Mouse (Mus musculus): ENCODE measurements at regions not wholly inside any gene's neighbourhood (a gene's known extent, or its start where the extent isn't known, plus 50 kb on each side); places are given as distances from the start of the nearest gene placed in this dataset.

DNA sequence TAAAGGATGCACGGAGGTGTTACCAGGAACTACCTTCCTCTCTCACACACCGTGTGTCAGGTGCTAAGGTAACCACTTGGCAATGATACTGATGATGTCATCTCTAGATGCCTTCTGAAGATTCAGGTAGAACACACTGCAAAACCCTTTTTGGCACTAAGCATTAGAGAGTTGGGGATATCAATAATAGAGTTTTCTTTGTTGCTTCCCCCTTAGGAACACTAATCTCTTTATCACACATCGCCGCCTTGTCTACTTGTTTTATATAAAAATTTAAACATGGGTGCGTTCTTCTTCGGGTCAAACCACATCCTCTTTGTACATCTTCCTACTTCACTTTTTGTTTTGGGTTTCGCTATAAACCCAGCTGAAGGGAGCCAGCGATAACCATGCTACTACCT is 346.4 kb downstream of the Cog6 start:
- no peak for ATAC-seq (replicated peaks; ENCODE audit: insufficient number of reproducible peaks, low FRiP score, low TSS enrichment, poor library complexity, severe bottlenecking)

DNA sequence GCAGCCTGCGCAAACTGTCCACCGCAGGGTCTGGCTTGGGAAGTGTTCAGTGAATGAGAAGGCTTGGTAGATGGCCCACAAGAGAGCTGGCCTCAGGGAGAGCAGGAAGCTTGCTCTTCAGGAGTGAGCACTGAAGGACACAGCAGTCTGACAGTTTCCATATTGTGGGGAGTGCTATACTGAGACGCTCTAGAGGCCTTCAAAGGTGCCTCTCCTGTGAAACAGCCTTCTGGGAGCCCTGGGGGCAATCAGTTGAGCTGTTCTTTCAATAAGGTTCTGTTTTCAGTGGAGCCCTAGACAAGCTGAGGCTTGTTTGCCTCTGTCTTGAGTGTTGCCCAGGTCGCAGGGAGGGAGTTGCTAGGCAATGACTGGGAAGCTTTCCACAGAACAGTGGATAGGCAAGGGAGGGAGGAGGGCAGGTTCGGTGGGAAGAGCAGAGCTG is 353.9 kb downstream of the Cog6 start:
- no peak for ATAC-seq (replicated peaks; ENCODE audit: insufficient number of reproducible peaks, low FRiP score, low TSS enrichment, poor library complexity, severe bottlenecking)

DNA sequence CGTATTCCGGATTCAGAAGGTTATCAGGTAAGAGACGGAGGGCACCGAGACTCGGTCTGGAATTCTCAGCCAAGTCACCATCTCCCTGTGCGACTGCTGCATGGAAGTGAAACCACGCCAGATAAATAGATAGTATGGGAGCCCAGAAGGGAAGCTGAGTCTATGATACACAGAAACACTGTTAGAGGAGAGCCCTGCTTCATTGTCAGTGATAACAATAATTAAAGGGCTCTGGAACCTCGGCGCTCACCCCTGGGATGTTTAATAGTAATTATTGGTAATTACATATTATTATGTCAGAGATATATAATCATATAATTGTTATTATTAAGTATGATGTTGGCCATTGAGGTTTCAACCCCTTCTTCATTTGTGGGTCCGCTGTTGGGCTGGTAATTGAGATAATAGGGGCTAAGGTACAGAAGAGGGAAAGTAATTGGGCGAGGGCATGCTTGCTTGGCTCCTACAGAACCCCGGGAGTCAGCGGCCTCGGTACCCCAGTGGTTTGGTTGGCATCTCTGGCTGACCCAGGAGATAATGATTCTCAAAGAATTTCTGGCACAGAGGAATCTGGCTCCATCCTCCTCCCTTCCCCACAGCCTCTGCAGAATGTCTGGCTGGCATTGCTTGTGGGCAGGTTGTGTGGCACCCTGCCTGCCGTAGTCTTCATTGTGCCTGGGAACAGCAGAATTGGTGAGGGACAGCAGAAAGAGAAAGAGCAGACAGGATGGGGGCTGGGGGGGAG is 354.7 kb downstream of the Cog6 start:
- ATAC-seq (replicated peaks; ENCODE audit: insufficient number of reproducible peaks, low FRiP score, low TSS enrichment, poor library complexity, severe bottlenecking): no peak

DNA sequence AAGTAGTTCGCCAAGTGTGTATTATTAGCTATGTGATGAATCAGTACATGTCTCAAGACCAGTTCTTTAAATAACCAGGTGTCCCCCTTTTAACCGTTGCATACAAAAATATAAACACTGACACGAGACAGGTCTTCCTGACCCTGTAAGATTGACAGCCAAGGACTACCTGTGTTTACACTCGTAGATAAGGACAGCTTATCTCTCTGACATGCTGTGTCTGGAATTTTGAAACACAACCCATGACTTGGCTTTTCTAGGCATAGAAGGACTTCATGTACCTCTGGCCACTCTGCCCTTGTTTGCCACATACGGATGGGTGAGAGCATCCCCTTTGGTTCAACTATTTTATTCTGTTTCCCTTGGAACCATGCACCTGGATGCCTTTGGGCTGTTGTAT is 364.0 kb downstream of the Cog6 start:
- no peak for ATAC-seq (replicated peaks; ENCODE audit: insufficient number of reproducible peaks, low FRiP score, low TSS enrichment, poor library complexity, severe bottlenecking)

DNA sequence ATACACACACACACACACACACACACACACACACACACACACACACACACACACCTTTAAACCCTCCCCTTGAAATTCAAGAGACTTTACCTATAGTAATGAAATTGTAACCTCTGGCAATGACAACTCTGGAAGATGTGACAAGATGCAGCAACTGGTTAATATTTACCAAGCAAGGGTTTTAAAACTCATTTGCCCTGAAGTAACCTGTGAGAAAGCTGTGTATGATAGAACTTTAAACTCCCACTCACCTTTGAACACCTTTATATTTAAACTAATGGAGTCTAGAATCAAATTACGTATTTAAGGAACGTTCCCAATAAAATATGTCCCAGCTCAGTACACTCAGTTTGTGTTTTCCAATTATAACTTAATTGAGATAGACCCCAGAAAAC is 364.6 kb downstream of the Cog6 start:
- ATAC-seq (replicated peaks; ENCODE audit: insufficient number of reproducible peaks, low FRiP score, low TSS enrichment, poor library complexity, severe bottlenecking): no peak

DNA sequence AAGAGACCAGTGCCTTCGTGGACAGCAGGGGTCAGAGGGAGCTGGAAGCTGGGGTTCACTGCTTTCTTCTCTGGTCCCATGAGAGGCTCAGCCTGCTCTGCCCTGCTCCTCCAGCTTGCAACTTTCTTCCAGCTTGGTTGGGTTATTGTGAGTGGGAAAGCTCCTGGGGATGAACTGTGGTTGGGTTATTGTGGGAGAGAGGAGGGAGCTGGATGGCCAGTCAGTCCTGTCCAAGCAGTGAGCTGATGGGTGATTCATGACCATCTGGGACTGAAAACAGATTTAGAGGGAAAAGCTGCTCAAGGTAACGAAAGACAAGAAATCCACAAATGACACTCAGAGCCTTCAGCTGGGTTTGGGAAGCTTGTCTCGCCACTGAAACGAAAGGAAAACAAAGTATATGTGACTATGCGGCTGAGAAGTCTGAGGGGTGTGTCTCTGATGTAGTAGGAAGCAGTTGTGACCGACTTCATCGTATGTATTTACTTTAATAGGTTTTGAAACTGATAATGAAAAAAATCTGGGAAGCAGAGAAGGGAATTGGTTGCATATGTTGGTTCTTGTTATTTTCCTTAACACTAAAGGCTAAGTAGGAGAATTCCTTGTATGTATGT is 365.1 kb downstream of the Cog6 start:
- no peak for ATAC-seq (replicated peaks; ENCODE audit: insufficient number of reproducible peaks, low FRiP score, low TSS enrichment, poor library complexity, severe bottlenecking)

DNA sequence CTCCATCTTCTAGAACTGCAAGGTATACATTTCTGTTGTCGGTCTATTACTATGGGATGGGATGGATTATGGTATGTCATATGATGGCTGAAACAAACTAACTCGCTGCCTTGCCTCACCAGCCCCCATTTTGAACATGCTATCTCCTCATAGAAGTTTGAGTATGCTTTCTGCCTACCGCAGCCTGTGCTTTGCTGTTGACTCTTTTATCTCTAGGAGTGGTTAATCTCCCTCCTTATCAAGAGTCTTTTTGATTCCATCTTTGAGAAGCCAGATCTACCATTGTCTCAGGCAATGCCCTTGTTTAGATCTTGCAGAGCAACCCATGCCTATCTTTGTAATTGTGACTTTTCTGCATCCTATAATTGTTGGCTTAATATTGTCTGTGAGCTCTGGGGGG is 367.0 kb downstream of the Cog6 start:
- ATAC-seq (replicated peaks; ENCODE audit: insufficient number of reproducible peaks, low FRiP score, low TSS enrichment, poor library complexity, severe bottlenecking): no peak

DNA sequence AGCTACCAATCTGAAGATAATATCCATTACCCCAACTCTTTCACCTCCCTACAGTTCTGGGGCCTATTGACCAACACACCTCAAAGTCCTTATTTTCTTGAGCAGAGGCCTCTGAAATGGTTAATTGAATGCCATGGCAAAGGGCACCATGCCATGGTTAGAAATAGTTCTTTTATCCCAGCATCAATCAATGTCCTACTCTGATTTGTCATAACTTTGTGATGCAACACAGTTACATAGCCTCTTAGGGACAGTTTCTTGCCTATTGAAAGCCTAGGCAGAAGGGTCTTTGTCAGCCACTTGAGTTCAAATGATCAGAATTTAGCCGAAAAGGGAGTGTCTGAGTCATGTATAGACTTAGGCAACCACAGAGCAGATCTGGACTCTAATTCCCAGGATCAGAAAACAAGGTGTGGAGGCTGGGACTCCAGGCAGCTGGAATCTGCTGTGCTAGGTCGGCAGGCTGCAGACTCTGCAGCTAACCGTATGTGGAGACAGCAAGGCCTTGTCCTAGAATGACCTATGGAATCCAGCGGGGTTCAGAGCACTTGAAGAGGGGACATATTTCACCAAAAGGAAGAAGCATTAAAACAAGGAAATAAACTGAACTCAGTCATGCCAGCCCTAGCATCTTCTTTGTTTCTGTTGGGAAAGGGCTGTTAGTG is 368.1 kb downstream of the Cog6 start:
- ATAC-seq (replicated peaks; ENCODE audit: insufficient number of reproducible peaks, low FRiP score, low TSS enrichment, poor library complexity, severe bottlenecking): no peak

DNA sequence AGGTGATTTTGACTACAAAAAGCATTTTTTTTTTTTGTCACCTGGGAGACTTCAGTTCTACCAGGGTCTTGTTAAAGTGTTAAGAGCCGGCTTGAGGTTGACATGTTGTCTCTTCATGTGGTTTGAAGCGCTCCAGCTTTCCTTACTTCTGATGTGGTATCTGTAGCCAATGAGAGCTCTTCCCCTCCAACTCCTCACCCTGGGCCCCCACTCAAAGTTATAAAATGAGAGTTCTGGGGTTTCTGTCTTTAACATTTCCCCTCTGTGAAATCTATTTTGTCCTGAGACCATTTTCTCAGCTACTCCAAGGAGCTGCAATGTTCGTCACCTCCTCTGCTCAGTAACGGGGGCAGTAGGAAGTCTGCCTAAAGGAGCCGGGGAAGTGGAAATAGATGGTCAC is 369.1 kb downstream of the Cog6 start:
- ATAC-seq (replicated peaks; ENCODE audit: insufficient number of reproducible peaks, low FRiP score, low TSS enrichment, poor library complexity, severe bottlenecking): no peak

DNA sequence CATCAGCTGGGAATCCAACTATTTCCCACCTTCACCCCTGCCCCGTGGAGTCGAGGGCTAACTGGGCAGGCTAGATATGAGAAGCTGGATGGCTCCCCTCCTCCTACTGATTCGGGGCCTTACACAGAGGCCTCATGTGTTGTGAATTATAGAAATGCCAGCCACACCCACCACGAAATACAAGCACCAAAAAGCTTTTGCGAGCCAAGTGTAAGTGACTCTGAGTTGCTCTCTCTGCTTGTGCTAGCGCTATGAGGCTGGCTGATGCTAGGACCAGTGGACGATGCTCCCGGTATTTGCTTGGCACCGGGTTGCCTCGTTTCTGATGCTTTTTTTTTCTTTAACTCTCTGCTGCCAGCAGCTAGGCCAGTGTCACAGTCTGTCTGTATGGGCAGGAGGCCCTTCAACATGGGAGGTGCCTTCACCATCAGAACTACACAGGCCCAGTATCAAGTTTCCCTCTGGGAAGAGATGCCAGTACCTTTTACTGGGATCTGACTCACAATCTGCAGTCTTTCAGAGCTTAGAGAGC is 369.8 kb downstream of the Cog6 start:
- no peak for ATAC-seq (replicated peaks; ENCODE audit: insufficient number of reproducible peaks, low FRiP score, low TSS enrichment, poor library complexity, severe bottlenecking)

DNA sequence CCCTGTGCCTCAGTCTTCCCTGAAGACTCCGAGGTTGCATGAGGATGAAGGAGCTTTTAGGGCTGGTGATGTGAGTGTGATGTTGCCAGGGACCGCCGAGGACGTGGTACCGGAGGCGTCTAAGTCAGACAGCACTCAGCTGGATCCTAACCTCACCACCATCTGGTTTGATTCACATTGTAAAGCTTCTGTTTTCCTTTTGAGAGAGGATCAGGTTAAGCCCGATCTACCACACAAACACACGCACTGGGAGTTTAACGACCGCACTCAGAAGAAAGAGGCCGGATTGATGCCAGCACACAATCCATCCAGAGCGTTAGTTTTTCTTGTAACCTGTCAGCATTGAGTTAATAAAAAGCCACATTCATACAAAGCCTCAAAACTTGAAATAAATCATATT is 371.9 kb downstream of the Cog6 start:
- ATAC-seq (replicated peaks; ENCODE audit: insufficient number of reproducible peaks, low FRiP score, low TSS enrichment, poor library complexity, severe bottlenecking): no peak

DNA sequence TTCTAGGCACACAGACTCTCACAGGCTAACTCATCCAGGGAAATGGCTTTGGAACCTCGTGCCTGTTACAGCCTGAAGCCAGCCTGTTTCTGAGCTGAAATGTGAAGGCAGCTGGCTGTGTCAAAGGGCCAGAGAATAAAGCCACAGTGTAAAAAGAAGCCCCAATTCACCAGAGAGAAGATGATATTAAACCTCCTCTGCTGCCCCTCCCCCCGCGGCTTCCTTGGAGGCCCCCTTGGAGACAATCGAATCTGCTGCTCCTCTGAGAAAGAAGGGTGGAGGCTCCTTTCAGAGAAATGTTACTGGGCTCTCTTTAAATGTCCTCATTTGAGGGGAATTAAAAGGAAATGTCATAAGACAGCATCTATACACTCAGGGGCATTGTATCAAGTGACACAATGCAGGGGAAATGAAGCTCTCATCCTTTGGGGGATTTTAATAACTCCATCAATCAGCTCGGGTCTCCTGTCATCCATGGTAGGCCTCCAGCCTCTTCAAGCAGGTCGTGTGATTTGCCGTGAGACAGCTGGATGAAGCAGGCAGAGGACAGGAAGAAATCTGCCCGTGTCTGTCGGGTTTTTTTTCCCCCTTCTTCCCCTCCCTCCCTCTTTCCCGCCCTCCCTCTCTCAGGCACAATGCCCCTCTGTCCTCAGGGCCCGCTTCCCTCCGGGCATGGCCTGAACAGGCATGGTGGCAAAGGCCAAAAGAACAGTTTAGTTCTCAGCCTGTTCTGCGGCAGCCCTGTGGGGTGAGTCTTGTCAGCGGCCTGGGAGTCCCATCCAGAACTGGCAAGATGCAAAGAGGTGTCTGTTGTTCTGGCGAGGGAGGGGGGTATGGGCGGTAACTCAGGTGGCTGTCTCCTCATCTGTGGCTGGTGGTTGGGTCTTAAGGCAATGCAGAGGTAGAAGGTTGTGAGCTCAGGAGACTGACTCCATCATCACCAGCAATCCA is 372.6 kb downstream of the Cog6 start:
- ATAC-seq (replicated peaks; ENCODE audit: insufficient number of reproducible peaks, low FRiP score, low TSS enrichment, poor library complexity, severe bottlenecking): no peak

DNA sequence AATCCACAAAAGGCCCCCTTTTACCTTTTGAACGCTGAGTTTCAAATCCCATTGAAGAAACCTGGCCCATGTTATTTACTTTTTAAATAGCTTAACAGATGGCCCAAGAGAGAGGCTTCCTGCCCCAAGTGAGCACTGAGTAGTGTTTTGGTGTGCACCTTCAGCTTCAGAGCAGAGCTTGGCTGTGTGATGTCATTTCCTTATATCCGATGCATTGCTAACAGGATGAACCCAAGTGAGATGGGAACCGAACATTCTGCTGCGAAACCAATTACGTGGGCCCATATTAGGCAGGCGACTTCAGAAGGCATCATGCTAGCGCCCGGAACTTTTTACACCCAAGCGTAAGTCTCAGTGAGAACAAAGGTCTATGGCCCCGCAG is 373.2 kb downstream of the Cog6 start:
- ATAC-seq (replicated peaks; ENCODE audit: insufficient number of reproducible peaks, low FRiP score, low TSS enrichment, poor library complexity, severe bottlenecking): no peak

DNA sequence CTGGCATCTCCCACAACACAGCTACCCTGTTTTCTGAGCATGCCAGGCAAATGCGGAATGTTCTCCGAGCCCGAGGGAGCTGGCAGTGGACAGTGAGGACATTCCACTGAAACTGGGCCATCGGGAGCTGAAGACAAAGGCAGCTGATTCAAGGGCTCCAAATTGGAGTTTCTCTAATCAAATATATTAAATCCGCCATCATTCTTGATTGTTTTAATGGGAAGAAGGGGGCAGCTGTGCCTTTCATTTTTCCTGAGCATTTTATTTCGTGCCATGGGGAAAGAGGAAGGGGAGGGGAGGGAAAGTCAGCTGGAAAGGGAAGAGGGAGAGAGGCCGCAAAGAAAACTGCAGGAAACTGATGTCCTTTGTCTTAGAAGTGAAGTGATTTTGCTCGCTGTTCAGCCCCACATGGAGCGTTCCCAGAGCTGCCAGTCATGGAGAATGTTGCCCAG is 373.9 kb downstream of the Cog6 start:
- no peak for ATAC-seq (replicated peaks; ENCODE audit: insufficient number of reproducible peaks, low FRiP score, low TSS enrichment, poor library complexity, severe bottlenecking)

DNA sequence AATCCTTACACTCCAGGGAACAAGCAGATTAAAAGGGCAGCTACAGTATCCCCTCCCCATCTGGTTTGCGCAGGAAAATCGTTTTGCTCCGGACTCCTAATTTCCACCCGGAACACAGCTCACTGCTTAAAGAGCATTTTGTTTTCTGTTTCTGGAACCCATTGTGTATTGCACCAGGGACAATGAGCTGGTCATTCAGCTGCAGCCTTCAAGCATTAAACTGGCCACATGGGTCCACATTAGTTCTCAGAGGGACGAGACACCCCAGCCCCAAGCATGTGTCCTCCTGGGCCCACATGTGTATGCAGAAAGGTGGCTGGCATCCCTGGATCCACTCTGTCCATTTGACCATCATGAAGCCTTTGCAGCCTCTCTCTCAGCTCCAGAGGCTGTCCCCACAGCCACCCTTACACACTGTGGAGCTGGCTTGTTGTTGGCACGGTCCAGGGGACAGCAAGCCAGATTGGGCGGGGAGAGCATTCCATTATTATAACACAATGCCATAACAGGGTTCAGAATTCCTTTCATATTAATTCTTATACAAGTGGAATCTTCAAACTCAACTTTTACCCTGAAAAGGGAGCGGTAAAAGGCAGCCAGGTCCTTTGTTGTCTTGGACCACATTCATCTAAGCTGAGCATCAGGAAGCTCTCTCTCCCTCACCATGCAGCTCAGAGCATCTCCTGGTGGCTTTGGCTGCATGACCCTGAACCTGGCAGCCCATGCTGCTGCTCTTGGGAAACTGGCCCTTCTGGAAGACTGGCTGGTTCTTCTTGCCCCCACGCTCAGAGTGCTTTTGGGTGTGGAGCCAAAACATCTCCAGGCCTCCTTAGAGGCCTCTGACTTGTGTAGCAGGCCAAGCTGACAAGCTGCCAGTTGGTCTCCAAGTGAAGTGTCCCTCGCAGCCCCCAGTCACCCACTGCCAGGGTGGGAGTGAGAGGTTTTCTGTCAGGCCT is 373.4 kb downstream of the Foxo1 start:
- ATAC-seq (replicated peaks; ENCODE audit: insufficient number of reproducible peaks, low FRiP score, low TSS enrichment, poor library complexity, severe bottlenecking): no peak

DNA sequence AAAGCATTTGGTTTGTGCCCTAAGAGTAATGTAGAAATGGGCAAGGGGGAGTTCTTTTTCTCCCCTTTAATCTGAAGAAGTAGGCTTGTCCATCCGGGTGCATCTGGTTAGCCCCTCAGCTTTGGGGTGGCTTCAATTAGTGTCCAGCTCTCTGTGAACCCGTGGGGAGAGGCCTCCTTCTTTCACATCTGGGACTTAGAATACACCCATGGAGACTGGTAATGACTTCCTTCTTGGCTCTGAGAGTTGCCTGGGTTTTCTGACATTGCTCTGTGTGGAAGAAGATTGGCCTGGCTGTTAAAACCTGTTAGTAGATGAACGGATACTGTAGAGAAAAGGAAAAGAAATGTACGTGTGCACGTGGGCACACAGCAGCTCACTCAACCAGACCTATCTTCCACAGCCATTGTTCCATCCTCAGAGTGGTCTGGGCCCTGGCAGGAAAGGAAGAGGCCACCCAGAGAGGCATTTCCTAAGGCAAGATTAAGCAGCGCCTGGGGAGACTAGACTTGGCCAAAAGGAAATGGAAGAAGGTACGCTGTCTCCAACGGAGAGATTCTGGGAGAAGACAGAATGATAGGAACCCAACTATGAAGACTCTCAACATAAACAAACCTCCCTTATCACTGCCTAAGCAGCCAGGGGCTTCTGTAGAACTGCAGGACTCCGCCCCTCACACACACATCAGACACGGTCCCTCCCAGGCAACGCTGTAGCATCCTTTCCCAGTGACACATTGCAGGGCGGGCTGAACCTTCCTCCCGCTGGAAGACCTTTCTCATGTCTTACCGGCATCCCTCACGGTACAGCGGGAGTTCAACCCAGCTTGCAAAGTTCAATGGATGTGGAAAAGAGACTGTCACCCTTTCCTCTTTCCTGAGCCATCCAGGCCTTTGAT is 372.4 kb downstream of the Foxo1 start:
- ATAC-seq (replicated peaks; ENCODE audit: insufficient number of reproducible peaks, low FRiP score, low TSS enrichment, poor library complexity, severe bottlenecking): no peak

DNA sequence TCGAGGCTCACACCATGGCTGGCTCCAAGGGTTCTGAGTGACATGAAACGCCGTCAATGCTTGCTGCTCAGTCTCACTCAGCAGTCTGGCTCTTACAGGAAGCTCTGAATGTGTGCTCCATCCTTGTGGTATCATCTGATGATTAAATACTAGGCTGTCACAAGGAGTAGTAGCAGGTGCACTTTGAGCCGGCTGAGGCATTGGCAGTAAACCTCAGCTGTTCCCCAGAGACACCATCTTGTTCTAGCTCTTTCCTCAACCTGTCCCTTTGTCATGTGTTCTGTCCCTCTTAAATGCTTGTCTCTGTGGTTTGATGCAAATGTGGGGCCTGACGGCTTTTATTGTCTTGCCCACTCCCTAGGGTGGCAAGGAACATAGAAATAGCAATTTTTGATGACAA is 370.7 kb downstream of the Foxo1 start:
- ATAC-seq (replicated peaks; ENCODE audit: insufficient number of reproducible peaks, low FRiP score, low TSS enrichment, poor library complexity, severe bottlenecking): no peak
